8 mouse cellular contexts compared by ENCODE assay signal in genomic region chr10:81569507-81570237, GRCm38 (mm10). TPM values are rescaled to one million over a fixed set of nuclear protein-coding genes. Genes with fewer than 3 reads are reported as not detected.
A peak's percentile ranks its signal among the peaks of the same experiment; 100 is the strongest.
DNase-seq lines count a peak whose midpoint lies in the region; ATAC-seq and TF ChIP-seq lines count a peak whose summit lies in the region.

No protein-coding gene starts in this region.

- 65% methylated on average over 9 of the region's 9 CpGs for WGBS in intestine, embryonic 14.5 days
- 72% methylated on average over 9 of the region's 9 CpGs for WGBS in intestine, postnatal 0 days
- 33% methylated on average over 9 of the region's 9 CpGs for WGBS in embryonic facial prominence, embryonic 10.5 days
- WGBS in embryonic facial prominence, embryonic 14.5 days: 40% methylated on average over 9 of the region's 9 CpGs
- 39% methylated on average over 9 of the region's 9 CpGs for WGBS in limb, embryonic 14.5 days

- H3K36me3 ChIP-seq in intestine, embryonic 14.5 days (ENCODE audit: control insufficient read depth, insufficient read depth, low read length): peaks cover 23% of the 10 kb centered on the region
- H3K36me3 ChIP-seq in intestine, postnatal 0 days (ENCODE audit: control insufficient read depth, insufficient read depth): peaks cover 23% of the 10 kb centered on the region
- peaks cover 29% of the 10 kb centered on the region for H3K36me3 ChIP-seq in embryonic facial prominence, embryonic 10.5 days (replicated peaks)
- H3K36me3 ChIP-seq in embryonic facial prominence, embryonic 14.5 days (ENCODE audit: control insufficient read depth, insufficient read depth, low read length): peaks cover 24% of the 10 kb centered on the region
- peaks cover 26% of the 10 kb centered on the region for H3K36me3 ChIP-seq in limb, embryonic 14.5 days (ENCODE audit: control insufficient read depth, insufficient read depth, low read length)

- H3K27ac ChIP-seq in intestine, embryonic 14.5 days (ENCODE audit: low read depth): peak overlapping the region; percentile 86
- no peak overlapping the region for H3K27ac ChIP-seq in intestine, postnatal 0 days (ENCODE audit: low read depth, low read length)
- peak overlapping the region; percentile 82 for H3K27ac ChIP-seq in embryonic facial prominence, embryonic 10.5 days (replicated peaks)
- H3K27ac ChIP-seq in embryonic facial prominence, embryonic 14.5 days (replicated peaks; ENCODE audit: low read depth, low read length): peak overlapping the region; percentile 89
- H3K27ac ChIP-seq in limb, embryonic 14.5 days (replicated peaks; ENCODE audit: low read depth, low read length): peak overlapping the region; percentile 69

- TF ChIP-seq CTCF in intestine, postnatal 0 days (IDR thresholded peaks at IDR 0.05; ENCODE audit: low read depth): no peak

- H3K27me3 ChIP-seq in intestine, embryonic 14.5 days (replicated peaks; ENCODE audit: control insufficient read depth, insufficient read depth, low read length): 0 out of 2 replicates have a peak, but pooled peaks cover 3% of the 10 kb centered on the region
- H3K27me3 ChIP-seq in intestine, postnatal 0 days (replicated peaks; ENCODE audit: control insufficient read depth, insufficient read depth, low read length): peaks cover 10% of the 10 kb centered on the region; the same call in 1 of the 2 replicates
- peaks cover 82% of the 10 kb centered on the region for H3K27me3 ChIP-seq in embryonic facial prominence, embryonic 10.5 days (replicated peaks; ENCODE audit: low read depth, poor library complexity, severe bottlenecking)
- H3K27me3 ChIP-seq in embryonic facial prominence, embryonic 14.5 days (replicated peaks; ENCODE audit: control insufficient read depth, insufficient read depth, low read length): 0 out of 2 replicates have a peak, but pooled peaks cover 5% of the 10 kb centered on the region
- H3K27me3 ChIP-seq in limb, embryonic 14.5 days (ENCODE audit: control insufficient read depth, insufficient read depth, low read length): 0 out of 2 replicates have a peak, but pooled peaks cover 3% of the 10 kb centered on the region

- DNase-seq in intestine, embryonic 14.5 days (ENCODE audit: low spot score): peak; percentile 62
- peak; percentile 42 for DNase-seq in embryonic facial prominence, embryonic 10.5 days (ENCODE audit: low spot score)
- DNase-seq in embryonic facial prominence, embryonic 14.5 days (ENCODE audit: low spot score): peak; percentile 12
- DNase-seq in limb, embryonic 14.5 days (ENCODE audit: low spot score): no peak
- no peak for DNase-seq in urinary bladder, adult 2 months (ENCODE audit: low spot score)
- no peak for DNase-seq in right cerebral cortex, postnatal 4 days
- DNase-seq in right cerebral cortex, postnatal 14 days: no peak

- no peak overlapping the region; the same call in 1 of the 2 replicates for H3K4me2 ChIP-seq in intestine, embryonic 14.5 days (ENCODE audit: low read length)
- H3K4me2 ChIP-seq in intestine, postnatal 0 days (replicated peaks; ENCODE audit: low read depth): no peak overlapping the region
- peak overlapping the region; percentile 68 for H3K4me2 ChIP-seq in embryonic facial prominence, embryonic 14.5 days (ENCODE audit: low read depth, low read length)
- peak overlapping the region; percentile 53 for H3K4me2 ChIP-seq in limb, embryonic 14.5 days (replicated peaks; ENCODE audit: low read depth, low read length, severe bottlenecking)

- no peak for ATAC-seq in intestine, embryonic 14.5 days (replicated peaks; ENCODE audit: low FRiP score, low TSS enrichment, low read depth)
- no peak for ATAC-seq in intestine, postnatal 0 days
- no peak for ATAC-seq in embryonic facial prominence, embryonic 14.5 days (ENCODE audit: low read depth)
- no peak for ATAC-seq in limb, embryonic 14.5 days (ENCODE audit: low FRiP score, low read depth)

- H3K9ac ChIP-seq in intestine, embryonic 14.5 days (ENCODE audit: low read length): no peak overlapping the region
- no peak overlapping the region for H3K9ac ChIP-seq in intestine, postnatal 0 days (ENCODE audit: low read depth, low read length)
- no peak overlapping the region for H3K9ac ChIP-seq in embryonic facial prominence, embryonic 14.5 days (ENCODE audit: low read depth, low read length)
- no peak overlapping the region for H3K9ac ChIP-seq in limb, embryonic 14.5 days (ENCODE audit: low read depth, low read length, severe bottlenecking)

- peaks cover 49% of the 10 kb centered on the region for H3K4me1 ChIP-seq in intestine, embryonic 14.5 days (replicated peaks; ENCODE audit: control insufficient read depth, insufficient read depth, low read length)
- peaks cover 5% of the 10 kb centered on the region for H3K4me1 ChIP-seq in intestine, postnatal 0 days (replicated peaks; ENCODE audit: control insufficient read depth, insufficient read depth, low read length)
- H3K4me1 ChIP-seq in embryonic facial prominence, embryonic 10.5 days: peaks cover 97% of the 10 kb centered on the region
- H3K4me1 ChIP-seq in embryonic facial prominence, embryonic 14.5 days (ENCODE audit: control insufficient read depth, insufficient read depth, low read length): peaks cover 57% of the 10 kb centered on the region
- H3K4me1 ChIP-seq in limb, embryonic 14.5 days (ENCODE audit: control insufficient read depth, insufficient read depth, low read length): peaks cover 54% of the 10 kb centered on the region

- no peaks in the 10 kb centered on the region for H3K9me3 ChIP-seq in intestine, embryonic 14.5 days (ENCODE audit: control insufficient read depth, low read length)
- H3K9me3 ChIP-seq in intestine, postnatal 0 days (ENCODE audit: control insufficient read depth): no peaks in the 10 kb centered on the region
- no peaks in the 10 kb centered on the region for H3K9me3 ChIP-seq in embryonic facial prominence, embryonic 10.5 days
- H3K9me3 ChIP-seq in embryonic facial prominence, embryonic 14.5 days (ENCODE audit: control insufficient read depth, low read length): no peaks in the 10 kb centered on the region
- H3K9me3 ChIP-seq in limb, embryonic 14.5 days (ENCODE audit: control insufficient read depth, low read length): no peaks in the 10 kb centered on the region

- TF ChIP-seq POLR2A in limb, embryonic 14.5 days (IDR thresholded peaks at IDR 0.05; ENCODE audit: borderline replicate concordance, extremely low read depth, insufficient read depth, insufficient read length): no peak

- no peak overlapping the region for H3K4me3 ChIP-seq in intestine, embryonic 14.5 days (ENCODE audit: low read depth, low read length)
- H3K4me3 ChIP-seq in intestine, postnatal 0 days (ENCODE audit: low read depth, low read length): no peak overlapping the region
- peak overlapping the region; percentile 54 for H3K4me3 ChIP-seq in embryonic facial prominence, embryonic 10.5 days
- H3K4me3 ChIP-seq in embryonic facial prominence, embryonic 14.5 days (ENCODE audit: low read depth, low read length): no peak overlapping the region
- H3K4me3 ChIP-seq in limb, embryonic 14.5 days (replicated peaks; ENCODE audit: low read length): no peak overlapping the region

RNA-seq across cellular contexts. Expression of gene Tle2, which starts 4.7 kb away (rescaled TPM):
- 15.8 and 17.8 TPM in 2 replicates for polyA plus RNA-seq in intestine, embryonic 14.5 days (2014; fragmentation: Nextera tagmentation; extraction: Ambion mirVana)
- 3.0 and 5.2 TPM in 2 replicates for polyA plus RNA-seq in intestine, postnatal 0 days (2015; fragmentation: Nextera tagmentation; extraction: Ambion mirVana)
- 14.0 and 17.1 TPM in 2 replicates for polyA plus RNA-seq in embryonic facial prominence, embryonic 10.5 days (2016; fragmentation: Nextera tagmentation; extraction: Ambion mirVana)
- polyA plus RNA-seq in embryonic facial prominence, embryonic 14.5 days (2014; fragmentation: Nextera tagmentation; extraction: Ambion mirVana): 30.2 and 39.4 TPM in 2 replicates
- polyA plus RNA-seq in limb, embryonic 14.5 days (2012; rRNA removed): 250 and 345 TPM in 2 replicates
- polyA plus RNA-seq in limb, embryonic 14.5 days (2014; fragmentation: Nextera tagmentation; extraction: Ambion mirVana): 38.1 and 52.2 TPM in 2 replicates
- polyA plus RNA-seq in urinary bladder, adult 2 months (2012; rRNA removed): 67.4 and 93.4 TPM in 2 replicates

RNA-seq across cellular contexts. Expression of gene Aes, which starts 10.4 kb away (rescaled TPM):
- 395 and 515 TPM in 2 replicates for polyA plus RNA-seq in intestine, embryonic 14.5 days (2014; fragmentation: Nextera tagmentation; extraction: Ambion mirVana)
- 528 and 536 TPM in 2 replicates for polyA plus RNA-seq in intestine, postnatal 0 days (2015; fragmentation: Nextera tagmentation; extraction: Ambion mirVana)
- polyA plus RNA-seq in embryonic facial prominence, embryonic 10.5 days (2016; fragmentation: Nextera tagmentation; extraction: Ambion mirVana): 266 and 347 TPM in 2 replicates
- 387 and 412 TPM in 2 replicates for polyA plus RNA-seq in embryonic facial prominence, embryonic 14.5 days (2014; fragmentation: Nextera tagmentation; extraction: Ambion mirVana)
- polyA plus RNA-seq in limb, embryonic 14.5 days (2012; rRNA removed): 472 and 473 TPM in 2 replicates
- 380 and 393 TPM in 2 replicates for polyA plus RNA-seq in limb, embryonic 14.5 days (2014; fragmentation: Nextera tagmentation; extraction: Ambion mirVana)
- 385 and 562 TPM in 2 replicates for polyA plus RNA-seq in urinary bladder, adult 2 months (2012; rRNA removed)

RNA-seq across cellular contexts. Expression of gene Gna11, which starts 24.7 kb away (rescaled TPM):
- 145 and 171 TPM in 2 replicates for polyA plus RNA-seq in intestine, embryonic 14.5 days (2014; fragmentation: Nextera tagmentation; extraction: Ambion mirVana)
- 188 and 195 TPM in 2 replicates for polyA plus RNA-seq in intestine, postnatal 0 days (2015; fragmentation: Nextera tagmentation; extraction: Ambion mirVana)
- polyA plus RNA-seq in embryonic facial prominence, embryonic 10.5 days (2016; fragmentation: Nextera tagmentation; extraction: Ambion mirVana): 79.0 and 80.4 TPM in 2 replicates
- polyA plus RNA-seq in embryonic facial prominence, embryonic 14.5 days (2014; fragmentation: Nextera tagmentation; extraction: Ambion mirVana): 87.7 and 88.4 TPM in 2 replicates
- polyA plus RNA-seq in limb, embryonic 14.5 days (2012; rRNA removed): 97.4 and 116 TPM in 2 replicates
- polyA plus RNA-seq in limb, embryonic 14.5 days (2014; fragmentation: Nextera tagmentation; extraction: Ambion mirVana): 89.1 and 91.7 TPM in 2 replicates
- polyA plus RNA-seq in urinary bladder, adult 2 months (2012; rRNA removed): 84.0 and 88.5 TPM in 2 replicates

RNA-seq across cellular contexts. Expression of gene Tle6, which starts 31.2 kb away (rescaled TPM):
- polyA plus RNA-seq in intestine, embryonic 14.5 days (2014; fragmentation: Nextera tagmentation; extraction: Ambion mirVana): 15.0 and 21.3 TPM in 2 replicates
- 3.9 and 4.2 TPM in 2 replicates for polyA plus RNA-seq in intestine, postnatal 0 days (2015; fragmentation: Nextera tagmentation; extraction: Ambion mirVana)
- polyA plus RNA-seq in embryonic facial prominence, embryonic 10.5 days (2016; fragmentation: Nextera tagmentation; extraction: Ambion mirVana): 7.1 and 8.2 TPM in 2 replicates
- 17.1 and 17.8 TPM in 2 replicates for polyA plus RNA-seq in embryonic facial prominence, embryonic 14.5 days (2014; fragmentation: Nextera tagmentation; extraction: Ambion mirVana)
- 24.2 and 28.0 TPM in 2 replicates for polyA plus RNA-seq in limb, embryonic 14.5 days (2012; rRNA removed)
- polyA plus RNA-seq in limb, embryonic 14.5 days (2014; fragmentation: Nextera tagmentation; extraction: Ambion mirVana): 9.2 and 16.6 TPM in 2 replicates
- polyA plus RNA-seq in urinary bladder, adult 2 months (2012; rRNA removed): 38.1 and 47.5 TPM in 2 replicates

RNA-seq across cellular contexts. Expression of gene BC025920, which starts 36.4 kb away (rescaled TPM):
- 0.61 and 1.5 TPM in 2 replicates for polyA plus RNA-seq in intestine, embryonic 14.5 days (2014; fragmentation: Nextera tagmentation; extraction: Ambion mirVana)
- polyA plus RNA-seq in intestine, postnatal 0 days (2015; fragmentation: Nextera tagmentation; extraction: Ambion mirVana): 0.18 and 0.20 TPM in 2 replicates
- 1.5 and 2.1 TPM in 2 replicates for polyA plus RNA-seq in embryonic facial prominence, embryonic 10.5 days (2016; fragmentation: Nextera tagmentation; extraction: Ambion mirVana)
- 0.20 and 0.61 TPM in 2 replicates for polyA plus RNA-seq in embryonic facial prominence, embryonic 14.5 days (2014; fragmentation: Nextera tagmentation; extraction: Ambion mirVana)
- 3.8 and 4.0 TPM in 2 replicates for polyA plus RNA-seq in limb, embryonic 14.5 days (2012; rRNA removed)
- 0.58 and 0.78 TPM in 2 replicates for polyA plus RNA-seq in limb, embryonic 14.5 days (2014; fragmentation: Nextera tagmentation; extraction: Ambion mirVana)
- 2.2 and 2.3 TPM in 2 replicates for polyA plus RNA-seq in urinary bladder, adult 2 months (2012; rRNA removed)

Comparison
In these comparisons a context has a peak if more than half of its experiments do, and no peak if none do; other contexts are left out.
1. DNase-seq: peak in intestine, embryonic 14.5 days (single experiment), embryonic facial prominence, embryonic 10.5 days (single experiment) and embryonic facial prominence, embryonic 14.5 days (single experiment); none in limb, embryonic 14.5 days (single experiment), urinary bladder, adult 2 months (single experiment), right cerebral cortex, postnatal 4 days (single experiment) and right cerebral cortex, postnatal 14 days (single experiment).
2. H3K4me2 ChIP-seq: peak in embryonic facial prominence, embryonic 14.5 days (single experiment) and limb, embryonic 14.5 days (single experiment); none in intestine, embryonic 14.5 days (single experiment) and intestine, postnatal 0 days (single experiment).